Mouse (Mus musculus) heart, postnatal 0 days (tissue): Measurements from ENCODE around the gene Il18r1.

ENCODE experiments used
- CTCF ChIP-seq: IDR thresholded peaks from 2 replicates; pipeline ENCODE4 v1.5.1; 2016; ENCODE audit warnings: antibody characterized with exemption, control low read depth, low read depth
- EP300 ChIP-seq: IDR thresholded peaks from 2 replicates; pipeline ENCODE4 v1.6.1; 2016; ENCODE audit warnings: antibody characterized with exemption, low read depth

DNA sequence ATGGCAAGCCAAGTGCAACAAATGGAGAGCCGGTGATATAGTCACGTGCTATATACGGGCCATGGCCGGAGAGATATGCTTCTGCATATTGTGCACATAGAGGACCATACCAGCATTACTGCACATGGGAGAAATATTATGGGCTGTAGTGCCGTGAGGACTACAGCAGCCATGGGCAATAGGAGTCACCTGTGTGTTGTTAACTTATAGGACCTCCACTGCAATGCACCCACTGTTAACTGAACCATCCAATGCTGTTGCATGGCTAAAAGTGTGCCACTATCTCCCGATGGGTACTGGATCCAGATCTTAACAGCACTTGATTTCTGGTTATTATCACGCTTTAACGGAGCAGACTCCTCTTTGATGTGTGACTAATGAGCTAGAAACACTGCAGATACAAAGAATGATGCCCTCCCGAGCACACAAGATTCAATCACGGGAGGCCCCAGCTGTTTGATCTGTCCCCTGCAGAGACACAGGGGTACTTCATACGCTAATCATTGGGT lies 81.8 kb downstream of the Il18r1 start:
- TF ChIP-seq CTCF (no peak), EP300 (no peak)
